Mouse (Mus musculus): Measurements from ENCODE around the gene Map1lc3b. TPM values are rescaled to one million over a fixed set of nuclear protein-coding genes. Genes with fewer than 3 reads are reported as not detected.

Gene Map1lc3b
- polyA plus RNA-seq, 1 experiment from 2014 or later = 208 TPM

DNA sequence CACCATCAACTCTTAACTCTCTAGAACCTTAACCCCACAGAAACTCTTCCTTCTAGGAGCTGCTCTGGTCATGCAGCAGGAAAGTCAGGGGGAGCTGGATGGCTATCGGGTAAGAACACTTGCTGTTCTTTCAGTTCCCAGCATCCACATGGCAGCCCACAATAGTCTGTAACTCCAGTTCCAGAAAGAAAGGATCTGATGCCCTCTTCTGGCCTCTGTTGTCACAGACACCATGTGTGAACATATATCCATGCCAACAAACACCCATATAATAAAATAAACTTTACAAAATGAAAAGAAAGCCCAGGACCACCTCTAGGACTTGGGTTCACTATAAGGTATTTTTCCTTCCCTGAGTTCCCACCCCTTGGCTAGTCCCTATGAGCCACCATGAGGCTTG is 31.7 kb downstream of the Map1lc3b start:
- no peak overlapping the region for H3K4me3 ChIP-seq
- WGBS = 81% methylated on average over 1 of the region's 1 CpGs
- DNase-seq (ENCODE audit: low spot score) = no peak
- H3K4me1 ChIP-seq = peaks cover 9% of the 10 kb centered on the region
- H3K27ac ChIP-seq (replicated peaks) = no peak overlapping the region
- peaks cover 53% of the 10 kb centered on the region for H3K36me3 ChIP-seq
- no peaks in the 10 kb centered on the region for H3K9me3 ChIP-seq (replicated peaks)
- no peaks in the 10 kb centered on the region for H3K27me3 ChIP-seq (ENCODE audit: low read depth, poor library complexity, severe bottlenecking)

DNA sequence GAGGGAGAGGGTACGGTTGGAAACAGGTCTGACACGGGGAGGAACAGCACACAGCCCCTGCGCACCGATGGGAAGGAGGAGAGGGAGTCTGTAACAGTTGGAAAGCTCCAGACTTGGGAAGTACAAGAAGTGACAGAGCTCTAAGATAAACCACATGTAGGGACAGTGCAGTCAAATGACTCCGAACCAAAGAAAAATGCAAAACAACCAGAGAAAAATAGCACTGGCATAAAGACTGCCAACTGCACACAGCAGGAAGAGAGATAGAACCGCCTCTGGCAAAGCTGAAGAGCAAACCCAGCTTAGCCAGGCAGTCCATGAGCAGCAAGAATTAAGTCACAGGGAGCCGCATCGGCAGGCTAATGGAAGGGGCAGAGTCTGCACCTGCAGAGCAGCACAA is 32.9 kb downstream of the Map1lc3b start:
- peaks cover 53% of the 10 kb centered on the region for H3K36me3 ChIP-seq
- 89% methylated on average over 8 of the region's 8 CpGs for WGBS
- no peak overlapping the region for H3K4me3 ChIP-seq

DNA sequence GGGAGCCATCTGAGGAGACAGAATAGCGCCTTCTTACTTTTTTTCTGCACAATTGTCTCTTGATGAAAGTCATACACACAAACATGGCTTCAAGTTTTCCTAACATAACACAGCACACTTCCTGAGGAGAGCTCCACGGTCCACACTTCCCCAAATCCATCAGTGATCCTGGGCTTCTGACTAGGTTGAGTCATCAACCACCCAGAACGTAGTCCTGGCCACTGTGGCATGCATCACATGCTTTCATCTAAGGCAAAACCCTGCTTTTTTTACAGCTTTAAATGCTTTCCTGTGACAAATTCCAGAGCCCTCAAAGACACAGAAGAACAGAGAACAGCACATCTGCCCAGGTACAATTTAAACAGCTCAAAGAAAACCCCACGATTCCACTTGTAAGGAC is 38.5 kb downstream of the Map1lc3b start:
- WGBS = 92% methylated on average over 4 of the region's 4 CpGs
- no peak overlapping the region for H3K27ac ChIP-seq (replicated peaks)
- H3K9me3 ChIP-seq (replicated peaks) = no peaks in the 10 kb centered on the region
- H3K4me3 ChIP-seq = no peak overlapping the region
- DNase-seq (ENCODE audit: low spot score) = no peak
- no peaks in the 10 kb centered on the region for H3K27me3 ChIP-seq (ENCODE audit: low read depth, poor library complexity, severe bottlenecking)
- peaks cover 20% of the 10 kb centered on the region for H3K4me1 ChIP-seq
- peaks cover 66% of the 10 kb centered on the region for H3K36me3 ChIP-seq

More for the DNA sequence above, 32.9 kb downstream of the Map1lc3b start:
- no peaks in the 10 kb centered on the region for H3K9me3 ChIP-seq (replicated peaks)
- peaks cover 9% of the 10 kb centered on the region for H3K4me1 ChIP-seq
- DNase-seq (ENCODE audit: low spot score) = no peak
- H3K27ac ChIP-seq (replicated peaks) = no peak overlapping the region
- no peaks in the 10 kb centered on the region for H3K27me3 ChIP-seq (ENCODE audit: low read depth, poor library complexity, severe bottlenecking)

DNA sequence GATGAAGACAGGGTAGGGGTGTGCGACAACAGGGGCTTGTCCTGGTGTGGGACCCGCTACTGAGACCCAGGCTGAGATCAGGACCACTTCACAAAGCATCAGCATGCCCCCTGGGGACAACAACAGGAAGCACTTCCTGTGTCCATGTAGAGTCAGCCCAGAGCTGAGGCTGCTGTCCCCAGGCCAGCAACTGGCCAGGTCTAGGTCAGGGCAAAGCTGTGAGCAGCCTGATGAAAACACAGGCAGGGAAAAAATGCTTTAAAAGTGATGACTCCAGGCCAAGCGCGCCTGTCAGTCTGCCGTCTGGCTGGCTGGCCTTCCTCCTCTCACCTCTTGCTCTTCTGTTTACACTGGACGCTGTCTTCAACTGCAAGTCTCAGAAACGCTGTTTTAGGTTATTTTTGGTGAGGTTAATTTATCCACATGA is 41.5 kb downstream of the Map1lc3b start:
- Histone ChIP-seq H3K27me3 (ENCODE audit: low read depth, poor library complexity, severe bottlenecking) (no peaks in the 10 kb centered on the region), H3K9me3 (replicated peaks) (no peaks in the 10 kb centered on the region), H3K4me1 (peaks cover 12% of the 10 kb centered on the region), H3K36me3 (peaks cover 67% of the 10 kb centered on the region), H3K4me3 (no peak overlapping the region), H3K27ac (replicated peaks) (0 out of 2 replicates have a peak overlapping the region, but pooled peaks have one; percentile 23)
- no peak for DNase-seq (ENCODE audit: low spot score)
- 80% methylated on average over 7 of the region's 7 CpGs for WGBS

DNA sequence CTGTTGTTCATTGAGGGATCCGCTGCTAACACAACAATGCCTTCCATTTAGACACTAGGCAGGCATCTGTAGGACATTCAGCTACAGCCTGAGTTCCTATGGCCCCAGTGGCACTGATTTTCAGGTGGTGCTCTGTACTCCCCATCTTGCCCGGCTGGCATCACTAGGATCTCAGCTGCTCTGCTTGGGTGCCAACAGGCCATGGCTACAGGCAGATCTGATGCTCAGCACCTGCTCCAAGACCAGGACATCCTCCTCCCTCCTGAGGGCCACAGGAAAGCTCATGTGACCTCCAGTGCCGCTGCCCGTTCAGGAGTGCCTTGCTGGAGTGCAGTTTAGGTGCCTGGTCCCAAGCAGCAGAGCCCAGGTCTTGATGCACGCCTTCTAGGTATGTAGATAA is 42.2 kb downstream of the Map1lc3b start:
- Histone ChIP-seq H3K9me3 (replicated peaks) (no peaks in the 10 kb centered on the region), H3K27ac (replicated peaks) (0 out of 2 replicates have a peak overlapping the region, but pooled peaks have one; percentile 23), H3K27me3 (ENCODE audit: low read depth, poor library complexity, severe bottlenecking) (no peaks in the 10 kb centered on the region), H3K36me3 (peaks cover 59% of the 10 kb centered on the region), H3K4me3 (no peak overlapping the region), H3K4me1 (peaks cover 16% of the 10 kb centered on the region)
- WGBS = 87% methylated on average over 5 of the region's 5 CpGs
- no peak for DNase-seq (ENCODE audit: low spot score)

DNA sequence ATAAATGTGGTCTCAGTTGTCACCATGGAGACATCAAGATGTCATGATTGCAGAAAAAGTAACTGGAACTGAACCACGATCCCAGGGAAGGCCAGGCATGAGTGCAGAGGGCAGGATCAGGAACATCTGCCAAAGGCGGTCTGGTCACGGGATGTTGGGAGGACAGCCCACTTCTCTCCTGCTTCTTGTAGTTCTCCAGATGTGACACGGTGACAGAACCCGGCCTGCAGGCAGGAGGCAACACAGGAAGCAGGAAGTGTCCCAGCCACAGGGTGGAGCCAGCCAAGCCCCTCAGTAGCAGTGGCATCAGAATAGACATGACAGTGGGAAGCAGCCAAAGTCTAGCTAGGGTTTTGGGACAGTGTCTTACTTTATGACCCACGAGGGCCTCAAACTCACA is 45.4 kb downstream of the Map1lc3b start:
- 88% methylated on average over 6 of the region's 6 CpGs for WGBS
- H3K27me3 ChIP-seq (ENCODE audit: low read depth, poor library complexity, severe bottlenecking) = no peaks in the 10 kb centered on the region
- no peaks in the 10 kb centered on the region for H3K9me3 ChIP-seq (replicated peaks)
- no peak overlapping the region for H3K27ac ChIP-seq (replicated peaks)
- peaks cover 41% of the 10 kb centered on the region for H3K36me3 ChIP-seq
- DNase-seq (ENCODE audit: low spot score) = no peak
- peaks cover 16% of the 10 kb centered on the region for H3K4me1 ChIP-seq
- no peak overlapping the region for H3K4me3 ChIP-seq

DNA sequence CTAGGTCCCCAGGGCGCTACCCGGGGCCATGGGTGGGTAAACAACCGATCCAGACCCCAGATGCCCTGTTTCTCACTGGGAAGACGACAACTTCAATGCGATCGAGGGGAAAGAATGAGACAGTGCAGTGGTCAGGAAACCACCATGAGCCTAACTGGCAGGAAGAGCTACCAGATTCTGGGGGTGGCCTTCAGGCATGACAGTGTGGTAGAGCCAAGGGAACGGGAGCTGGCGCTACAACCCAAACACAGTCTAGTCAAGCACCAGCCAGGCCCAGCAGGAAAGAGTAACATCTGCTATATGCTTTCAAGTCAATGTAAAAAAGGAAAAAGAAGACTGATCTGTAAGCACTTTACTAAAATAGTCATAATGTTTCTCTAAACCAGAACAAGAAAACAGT is 46.0 kb downstream of the Map1lc3b start:
- Histone ChIP-seq H3K27ac (replicated peaks) (no peak overlapping the region), H3K9me3 (replicated peaks) (no peaks in the 10 kb centered on the region), H3K27me3 (ENCODE audit: low read depth, poor library complexity, severe bottlenecking) (no peaks in the 10 kb centered on the region), H3K4me3 (no peak overlapping the region), H3K36me3 (peaks cover 37% of the 10 kb centered on the region), H3K4me1 (peaks cover 16% of the 10 kb centered on the region)
- no peak for DNase-seq (ENCODE audit: low spot score)
- 91% methylated on average over 8 of the region's 8 CpGs for WGBS

DNA sequence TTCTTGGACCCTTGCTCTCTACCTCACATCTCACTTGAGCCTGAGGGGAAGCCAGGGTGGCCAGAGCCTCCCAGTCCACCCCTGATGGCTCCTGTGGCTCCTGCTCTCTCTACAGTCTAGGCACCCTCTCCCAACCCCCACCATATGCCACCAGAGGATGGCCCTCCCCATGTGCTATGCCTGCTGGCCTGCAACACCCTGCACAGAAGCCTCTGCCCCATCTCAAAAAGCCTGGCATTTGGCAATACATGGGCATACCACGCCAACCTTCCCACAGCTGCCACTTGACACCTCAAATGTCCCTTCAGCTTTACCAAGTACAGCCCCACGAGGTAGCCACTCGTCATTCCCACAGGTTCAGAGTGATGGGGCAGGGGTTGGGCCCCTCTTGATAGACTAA is 52.6 kb downstream of the Map1lc3b start:
- WGBS = 86% methylated on average over 3 of the region's 3 CpGs
- no peaks in the 10 kb centered on the region for H3K9me3 ChIP-seq (replicated peaks)
- no peak overlapping the region for H3K27ac ChIP-seq (replicated peaks)
- no peak overlapping the region for H3K4me3 ChIP-seq
- DNase-seq (ENCODE audit: low spot score) = no peak
- H3K27me3 ChIP-seq (ENCODE audit: low read depth, poor library complexity, severe bottlenecking) = no peaks in the 10 kb centered on the region
- H3K36me3 ChIP-seq = peaks cover 12% of the 10 kb centered on the region
- peaks cover 44% of the 10 kb centered on the region for H3K4me1 ChIP-seq

DNA sequence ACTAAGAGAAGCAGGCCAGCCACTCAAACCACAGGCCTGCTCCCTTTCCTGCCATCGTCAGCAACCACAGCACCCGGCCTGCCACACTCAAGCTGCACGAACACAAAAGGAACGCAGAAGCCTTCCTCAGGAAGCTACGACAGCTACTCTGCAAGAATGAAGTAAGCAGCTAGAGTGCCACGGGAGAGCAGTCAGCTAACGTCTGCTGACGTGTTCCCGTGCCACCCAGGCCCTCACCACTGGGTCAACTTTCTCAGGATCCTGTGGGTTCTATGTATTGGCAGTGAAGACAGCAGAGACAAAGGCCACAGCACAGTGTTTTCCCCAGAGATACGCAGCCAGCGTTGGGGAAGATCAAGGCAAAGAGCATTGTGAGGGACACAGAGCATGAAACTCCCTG is 53.2 kb downstream of the Map1lc3b start:
- H3K4me1 ChIP-seq = peaks cover 50% of the 10 kb centered on the region
- no peak overlapping the region for H3K27ac ChIP-seq (replicated peaks)
- H3K9me3 ChIP-seq (replicated peaks) = no peaks in the 10 kb centered on the region
- H3K36me3 ChIP-seq = peaks cover 10% of the 10 kb centered on the region
- 82% methylated on average over 11 of the region's 11 CpGs for WGBS
- no peak overlapping the region for H3K4me3 ChIP-seq
- no peak for DNase-seq (ENCODE audit: low spot score)
- H3K27me3 ChIP-seq (ENCODE audit: low read depth, poor library complexity, severe bottlenecking) = no peaks in the 10 kb centered on the region

DNA sequence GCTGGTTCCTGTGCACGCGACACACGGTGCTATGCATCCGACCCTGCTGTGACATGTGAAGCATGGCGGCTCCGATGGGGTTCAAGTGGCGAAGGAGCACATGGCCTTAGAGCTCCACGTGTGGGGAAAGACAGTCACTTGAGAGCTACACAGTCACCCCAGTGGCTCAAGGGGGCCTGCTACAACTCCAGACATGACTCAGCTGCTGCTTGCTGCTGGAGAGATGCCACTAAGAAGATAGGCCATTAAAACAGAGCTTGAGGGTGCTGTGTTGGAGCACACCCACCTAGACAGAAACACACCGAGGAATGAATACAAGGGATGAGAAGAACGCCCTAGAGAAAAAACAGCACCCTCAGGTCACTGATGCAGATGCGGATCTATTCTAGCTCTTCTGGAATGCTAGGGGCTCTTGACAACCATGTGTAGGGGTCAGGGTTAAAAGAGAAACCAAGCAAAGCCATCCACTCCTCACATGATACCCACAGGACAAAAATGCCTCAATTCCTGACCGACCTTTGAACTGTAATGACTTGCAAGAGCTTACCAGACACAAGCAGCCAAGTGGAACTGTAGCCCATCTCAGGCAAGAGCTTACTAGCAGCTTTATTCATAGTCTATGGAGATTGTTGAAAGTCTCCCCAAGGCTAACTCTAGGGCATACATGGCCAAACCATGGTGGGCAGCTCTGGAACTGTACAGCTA is 57.5 kb downstream of the Map1lc3b start:
- H3K4me1 ChIP-seq = peaks cover 80% of the 10 kb centered on the region
- DNase-seq (ENCODE audit: low spot score) = no peak
- no peaks in the 10 kb centered on the region for H3K27me3 ChIP-seq (ENCODE audit: low read depth, poor library complexity, severe bottlenecking)
- H3K9me3 ChIP-seq (replicated peaks) = no peaks in the 10 kb centered on the region
- H3K4me3 ChIP-seq = no peak overlapping the region
- H3K27ac ChIP-seq (replicated peaks) = no peak overlapping the region
- H3K36me3 ChIP-seq = peaks cover 26% of the 10 kb centered on the region
- 90% methylated on average over 12 of the region's 12 CpGs for WGBS

Other genes with a start within 250 kb of the Map1lc3b start
- gene 1700018B08Rik, start 46.0 kb upstream of the Map1lc3b start, polyA plus RNA-seq (2016; fragmentation: Nextera tagmentation; extraction: Ambion mirVana) = not detected in 2 replicates
- 14.8 TPM in 2 replicates for gene Fbxo31, start 11.6 kb upstream of the Map1lc3b start, polyA plus RNA-seq (2016; fragmentation: Nextera tagmentation; extraction: Ambion mirVana)
- gene Zcchc14, start 62.5 kb downstream of the Map1lc3b start, polyA plus RNA-seq (2016; fragmentation: Nextera tagmentation; extraction: Ambion mirVana) = 14.9 and 18.6 TPM in 2 replicates
- 11.9 and 18.7 TPM in 2 replicates for gene Jph3, start 139.3 kb downstream of the Map1lc3b start, polyA plus RNA-seq (2016; fragmentation: Nextera tagmentation; extraction: Ambion mirVana)
- gene Klhdc4, start 239.2 kb downstream of the Map1lc3b start, polyA plus RNA-seq (2016; fragmentation: Nextera tagmentation; extraction: Ambion mirVana) = 62.1 and 64.1 TPM in 2 replicates